In the genomic region with DNA sequence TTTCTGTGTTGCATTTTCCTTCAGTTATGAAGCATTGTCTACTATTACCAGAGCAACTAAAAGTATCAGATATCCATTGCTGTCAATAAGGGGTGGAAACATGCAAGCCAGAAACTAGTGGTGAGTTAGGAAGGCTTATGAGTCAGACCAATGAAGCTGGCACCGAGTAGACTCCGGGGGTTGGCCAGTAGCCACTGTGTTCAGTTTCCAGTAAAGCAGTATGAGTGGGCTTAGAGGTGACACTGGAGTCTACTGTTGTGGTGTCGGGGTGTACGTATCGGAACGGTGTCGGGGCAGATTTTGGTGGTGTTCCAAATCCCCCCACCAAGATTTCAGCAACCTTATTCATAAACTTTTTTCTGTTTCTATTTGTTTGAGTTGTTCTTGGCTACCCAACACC, we compare ENCODE assay signal across 15 mouse cellular contexts. TPM values are rescaled to one million over a fixed set of nuclear protein-coding genes. Genes with fewer than 3 reads are reported as not detected.
DNase-seq lines count a peak whose midpoint lies in the region; TF ChIP-seq lines count a peak whose summit lies in the region.
"Had no signal": no experiment of that assay in that cellular context is flagged by ENCODE, and none has a peak within 500 bp of the region (broad histone marks: within the 10 kb centered on the region; RNA-seq: fewer than 3 reads in every experiment).

No protein-coding gene starts in this region.

- H3K4me3 ChIP-seq in gastrocnemius, adult 2 months, result 0 out of 2 replicates have a peak overlapping the region, but pooled peaks have one; percentile 6
- H3K4me3 ChIP-seq: embryonic facial prominence, embryonic 13.5 days; forebrain, embryonic 12.5 days; kidney, embryonic 15.5 days; limb, embryonic 15.5 days had no signal

- H3K27ac ChIP-seq in gastrocnemius, adult 2 months, result peak overlapping the region; percentile 85
- H3K27ac ChIP-seq: embryonic facial prominence, embryonic 13.5 days; forebrain, embryonic 12.5 days; hindbrain, postnatal 0 days; kidney, embryonic 15.5 days; limb, embryonic 15.5 days had no signal

- intact Hi-C loops in gastrocnemius, adult 2 months (cut with DNase I), result no loop called here

- TF ChIP-seq CTCF in gastrocnemius, adult 2 months (IDR thresholded peaks at IDR 0.05), result no peak

- DNase-seq in layer of hippocampus, adult 18-20 months (ENCODE audit: low spot score in 2 of 2), result peak; percentile 7 to 40
- DNase-seq in layer of hippocampus, postnatal 25 days (ENCODE audit: extremely low spot score in 1 of 2, low spot score in 1 of 2), result no peak
- DNase-seq in right cerebral cortex, postnatal 10 days (ENCODE audit: low spot score in 2 of 2), result peak; percentile 27 to 33
- DNase-seq in right cerebral cortex, postnatal 14 days, result no peak
- DNase-seq in gastrocnemius, adult 2 months, result peak; percentile 79
- no peak for DNase-seq in urinary bladder, adult 18-20 months (ENCODE audit: low spot score in 2 of 2)
- no peak for DNase-seq in testis, postnatal 10 days (ENCODE audit: low spot score)
- DNase-seq: adrenal gland, postnatal 14 days; lung, adult 18-20 months; thymus, adult 18-20 months had no signal

RNA-seq across cellular contexts. Expression of a gene that starts 5.9 kb away (rescaled TPM):
- total RNA-seq in layer of hippocampus, adult 18-20 months (2021), result under 1 TPM; 0.63 to 0.72 TPM
- total RNA-seq in layer of hippocampus, postnatal 25 days (2021), result 1 to 10 TPM in 1 of 2 experiments, under 1 TPM in 1; 0.44 to 1.5 TPM
- 10 to 100 TPM in 1 of 2 experiments, 1 to 10 TPM in 1; 3.7 to 15.2 TPM for total RNA-seq in gastrocnemius, adult 2 months (2021)

Comparison
In these comparisons a context has a peak if more than half of its experiments do, and no peak if none do; other contexts are left out.
1. DNase-seq: peak in layer of hippocampus, adult 18-20 months (2 of 2), right cerebral cortex, postnatal 10 days (2 of 2) and gastrocnemius, adult 2 months (single experiment); none in layer of hippocampus, postnatal 25 days (0 of 2), right cerebral cortex, postnatal 14 days (single experiment), urinary bladder, adult 18-20 months (0 of 2) and testis, postnatal 10 days (single experiment).